Mouse (Mus musculus): Measurements from ENCODE around the gene Optc. TPM values are rescaled to one million over a fixed set of nuclear protein-coding genes. Genes with fewer than 3 reads are reported as not detected.

Gene Optc
- polyA plus RNA-seq, 1 experiment from 2014 or later, result 4.0 TPM

- Histone ChIP-seq H3K36me3 (ENCODE audit: control insufficient read depth, insufficient read depth, low read length) (no peaks in the 10 kb centered on the region), H3K4me3 (ENCODE audit: low read length) (no peak overlapping the region), H3K27ac (ENCODE audit: low read depth, low read length) (no peak overlapping the region), H3K27me3 (replicated peaks; ENCODE audit: control insufficient read depth, insufficient read depth, low read length) (no peaks in the 10 kb centered on the region), H3K4me1 (ENCODE audit: control insufficient read depth, insufficient read depth, low read depth, low read length) (peaks cover 39% of the 10 kb centered on the region), H3K4me2 (ENCODE audit: low read length) (peak overlapping the region; percentile 37), H3K9ac (ENCODE audit: low read depth, low read length) (peak overlapping the region; percentile 24; the same call in 1 of the 2 replicates), H3K9me3 (ENCODE audit: control insufficient read depth, low read length) (no peaks in the 10 kb centered on the region)
- ATAC-seq, result 0 out of 2 replicates have a peak, but pooled peaks have one; percentile 11
- WGBS, result 15% methylated on average over 20 of the region's 20 CpGs
These were observed 17.7 kb downstream of the Optc start for GRCm38 (mm10) chr1:133889949-133890598.

DNA sequence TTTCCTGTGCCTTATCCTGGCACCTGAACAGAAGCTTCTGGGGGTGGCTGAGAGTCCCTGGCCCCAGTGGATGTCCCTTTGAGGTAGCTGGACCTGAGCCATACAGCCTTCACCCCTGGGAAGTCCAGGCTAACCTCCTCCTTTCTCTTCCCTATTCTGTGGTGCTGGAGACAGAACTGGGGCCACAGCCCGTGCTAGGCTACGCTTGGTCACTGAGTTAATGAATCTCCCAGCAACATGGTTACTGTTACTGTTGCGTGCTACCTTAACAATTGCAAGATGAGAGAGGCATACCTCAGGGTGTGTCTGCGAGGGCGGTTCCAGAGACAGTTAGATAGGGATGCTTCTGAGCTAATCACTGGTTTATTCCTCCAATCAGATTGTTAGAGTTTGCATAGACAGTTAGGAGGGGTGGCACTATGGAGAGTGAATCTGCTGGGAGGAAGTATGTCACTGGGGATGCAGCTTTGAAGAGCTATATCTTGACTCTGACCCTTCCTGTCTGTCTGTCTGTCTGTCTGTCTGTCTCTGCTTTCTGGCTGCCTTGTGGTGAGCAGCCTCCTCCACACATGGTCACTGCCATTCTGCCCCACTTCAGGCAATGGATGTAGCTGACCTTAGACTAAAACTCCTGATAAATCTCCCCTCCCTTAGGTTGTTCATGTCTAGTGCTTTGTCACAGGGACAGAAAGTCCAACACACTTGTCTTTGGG lies 20.1 kb downstream of the Optc start:
- H3K27me3 ChIP-seq (replicated peaks; ENCODE audit: control insufficient read depth, insufficient read depth, low read length), result no peaks in the 10 kb centered on the region
- no peak overlapping the region for H3K4me2 ChIP-seq (ENCODE audit: low read length)
- peaks cover 36% of the 10 kb centered on the region for H3K4me1 ChIP-seq (ENCODE audit: control insufficient read depth, insufficient read depth, low read depth, low read length)
- peak overlapping the region; percentile 68 for H3K27ac ChIP-seq (ENCODE audit: low read depth, low read length)
- WGBS, result 79% methylated on average over 5 of the region's 5 CpGs
- H3K9ac ChIP-seq (ENCODE audit: low read depth, low read length), result no peak overlapping the region
- H3K9me3 ChIP-seq (ENCODE audit: control insufficient read depth, low read length), result no peaks in the 10 kb centered on the region
- no peak for ATAC-seq
- no peaks in the 10 kb centered on the region for H3K36me3 ChIP-seq (ENCODE audit: control insufficient read depth, insufficient read depth, low read length)
- H3K4me3 ChIP-seq (ENCODE audit: low read length), result no peak overlapping the region

DNA sequence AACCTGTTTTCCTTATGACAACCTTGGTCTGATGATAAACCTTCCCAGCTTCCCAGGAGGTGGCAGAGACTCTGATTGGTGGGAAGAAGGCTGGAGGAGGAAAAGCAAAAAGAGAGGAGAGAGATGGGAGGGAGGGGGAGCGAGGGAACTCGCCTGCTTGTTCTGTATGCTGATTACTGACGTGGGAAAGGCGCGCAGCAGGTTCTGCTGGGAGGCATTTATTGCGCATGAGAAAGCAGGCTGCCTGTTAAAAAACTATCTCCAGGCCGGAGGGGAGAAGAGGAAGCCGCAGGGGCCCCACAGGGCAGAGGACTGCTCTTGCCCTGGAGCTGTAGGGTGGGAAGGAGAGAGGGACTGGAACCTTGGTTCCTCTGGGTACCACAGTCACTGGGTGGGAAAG lies 20.8 kb downstream of the Optc start:
- H3K4me1 ChIP-seq (ENCODE audit: control insufficient read depth, insufficient read depth, low read depth, low read length), result peaks cover 36% of the 10 kb centered on the region
- H3K36me3 ChIP-seq (ENCODE audit: control insufficient read depth, insufficient read depth, low read length), result no peaks in the 10 kb centered on the region
- no peaks in the 10 kb centered on the region for H3K9me3 ChIP-seq (ENCODE audit: control insufficient read depth, low read length)
- peak; percentile 71 for ATAC-seq
- H3K4me3 ChIP-seq (ENCODE audit: low read length), result no peak overlapping the region
- peak overlapping the region; percentile 46 for H3K4me2 ChIP-seq (ENCODE audit: low read length)
- H3K27ac ChIP-seq (ENCODE audit: low read depth, low read length), result peak overlapping the region; percentile 68
- H3K27me3 ChIP-seq (replicated peaks; ENCODE audit: control insufficient read depth, insufficient read depth, low read length), result no peaks in the 10 kb centered on the region
- under 1% methylated on average over 8 of the region's 8 CpGs for WGBS
- peak overlapping the region; percentile 19; the same call in 1 of the 2 replicates for H3K9ac ChIP-seq (ENCODE audit: low read depth, low read length)

DNA sequence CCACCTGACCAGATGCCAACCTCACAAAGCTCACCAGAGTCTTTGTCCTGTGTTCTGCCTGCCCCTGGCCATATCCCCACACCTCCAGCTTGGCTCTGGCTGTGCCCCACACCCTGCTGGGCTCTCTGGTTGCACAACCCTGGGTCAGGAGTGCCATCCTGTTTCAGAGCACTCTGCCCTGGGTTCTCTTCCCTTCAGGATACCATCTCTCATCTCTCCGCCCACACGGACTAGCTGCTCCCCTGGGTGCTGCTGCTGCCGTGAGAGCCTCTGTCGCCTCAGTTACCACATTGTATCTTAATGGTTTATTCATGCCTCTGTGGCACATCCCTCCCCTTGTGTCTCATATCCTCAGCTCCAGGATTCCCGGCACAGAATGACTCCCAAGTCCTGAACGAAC lies 21.4 kb downstream of the Optc start:
- H3K27me3 ChIP-seq (replicated peaks; ENCODE audit: control insufficient read depth, insufficient read depth, low read length), result no peaks in the 10 kb centered on the region
- H3K9me3 ChIP-seq (ENCODE audit: control insufficient read depth, low read length), result no peaks in the 10 kb centered on the region
- peaks cover 31% of the 10 kb centered on the region for H3K4me1 ChIP-seq (ENCODE audit: control insufficient read depth, insufficient read depth, low read depth, low read length)
- H3K4me2 ChIP-seq (ENCODE audit: low read length), result peak overlapping the region; percentile 46
- H3K36me3 ChIP-seq (ENCODE audit: control insufficient read depth, insufficient read depth, low read length), result no peaks in the 10 kb centered on the region
- peak overlapping the region; percentile 45; the same call in 1 of the 2 replicates for H3K27ac ChIP-seq (ENCODE audit: low read depth, low read length)
- ATAC-seq, result no peak
- WGBS, result 14% methylated on average over 6 of the region's 6 CpGs
- no peak overlapping the region for H3K4me3 ChIP-seq (ENCODE audit: low read length)
- no peak overlapping the region; the same call in 1 of the 2 replicates for H3K9ac ChIP-seq (ENCODE audit: low read depth, low read length)

DNA sequence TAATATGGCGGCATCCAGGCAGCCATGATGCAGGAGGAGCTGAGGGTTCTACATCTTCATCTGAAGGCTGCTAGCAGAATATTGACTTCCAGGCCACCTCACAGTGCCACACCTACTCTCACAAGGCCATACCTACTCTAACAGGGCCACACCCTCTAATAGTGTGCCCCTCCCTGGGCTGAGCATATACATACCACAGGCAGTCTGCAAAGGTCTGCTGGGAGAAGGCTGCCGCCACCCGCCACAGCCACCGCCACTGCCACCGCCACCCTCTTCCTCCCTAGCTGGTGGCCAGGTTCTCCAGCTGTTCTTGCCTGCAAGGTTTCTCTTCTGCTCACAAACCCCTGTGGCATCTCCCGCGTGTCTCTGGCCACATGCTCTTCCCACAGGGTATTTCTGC lies 22.0 kb downstream of the Optc start:
- no peak overlapping the region for H3K4me2 ChIP-seq (ENCODE audit: low read length)
- no peak overlapping the region for H3K4me3 ChIP-seq (ENCODE audit: low read length)
- no peak for ATAC-seq
- H3K27ac ChIP-seq (ENCODE audit: low read depth, low read length), result no peak overlapping the region
- peaks cover 26% of the 10 kb centered on the region for H3K4me1 ChIP-seq (ENCODE audit: control insufficient read depth, insufficient read depth, low read depth, low read length)
- no peak overlapping the region for H3K9ac ChIP-seq (ENCODE audit: low read depth, low read length)
- H3K27me3 ChIP-seq (replicated peaks; ENCODE audit: control insufficient read depth, insufficient read depth, low read length), result no peaks in the 10 kb centered on the region
- H3K36me3 ChIP-seq (ENCODE audit: control insufficient read depth, insufficient read depth, low read length), result no peaks in the 10 kb centered on the region
- no peaks in the 10 kb centered on the region for H3K9me3 ChIP-seq (ENCODE audit: control insufficient read depth, low read length)
- 92% methylated on average over 4 of the region's 7 CpGs for WGBS

DNA sequence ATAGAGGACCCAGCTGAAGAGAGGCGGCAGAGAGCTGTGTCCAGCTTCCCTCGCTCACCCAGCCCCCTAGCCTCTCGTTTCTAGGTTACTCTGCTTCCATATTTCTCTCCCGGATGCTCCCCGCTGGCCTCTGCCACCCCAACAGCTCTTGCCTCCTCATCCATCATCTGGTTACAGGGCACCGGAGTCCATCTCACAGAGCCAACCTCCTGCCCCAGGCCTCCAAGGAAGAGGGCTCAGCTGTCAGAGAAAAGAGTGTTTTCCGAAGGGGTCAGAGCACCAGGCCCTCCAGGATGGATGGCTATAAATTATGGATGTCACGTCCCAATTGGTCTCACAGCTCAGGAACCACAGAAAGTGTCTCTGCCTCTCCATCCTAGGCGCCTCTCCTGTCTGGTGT lies 23.1 kb downstream of the Optc start:
- H3K36me3 ChIP-seq (ENCODE audit: control insufficient read depth, insufficient read depth, low read length), result no peaks in the 10 kb centered on the region
- H3K4me3 ChIP-seq (ENCODE audit: low read length), result no peak overlapping the region
- WGBS, result 48% methylated on average over 9 of the region's 9 CpGs
- no peaks in the 10 kb centered on the region for H3K9me3 ChIP-seq (ENCODE audit: control insufficient read depth, low read length)
- no peak for ATAC-seq
- no peaks in the 10 kb centered on the region for H3K27me3 ChIP-seq (replicated peaks; ENCODE audit: control insufficient read depth, insufficient read depth, low read length)
- H3K4me2 ChIP-seq (ENCODE audit: low read length), result no peak overlapping the region
- H3K27ac ChIP-seq (ENCODE audit: low read depth, low read length), result no peak overlapping the region
- H3K9ac ChIP-seq (ENCODE audit: low read depth, low read length), result no peak overlapping the region
- peaks cover 16% of the 10 kb centered on the region for H3K4me1 ChIP-seq (ENCODE audit: control insufficient read depth, insufficient read depth, low read depth, low read length)

- peaks cover 15% of the 10 kb centered on the region for H3K4me1 ChIP-seq (ENCODE audit: control insufficient read depth, insufficient read depth, low read depth, low read length)
- H3K27ac ChIP-seq (ENCODE audit: low read depth, low read length), result no peak overlapping the region
These were observed 23.7 kb downstream of the Optc start for GRCm38 (mm10) chr1:133884090-133884489.

GRCm38 (mm10) chr1:133882283-133883217 lies 25.2 kb downstream of the Optc start:
- H3K27me3 ChIP-seq (replicated peaks; ENCODE audit: control insufficient read depth, insufficient read depth, low read length), result no peaks in the 10 kb centered on the region
- H3K9me3 ChIP-seq (ENCODE audit: control insufficient read depth, low read length), result no peaks in the 10 kb centered on the region
- H3K4me1 ChIP-seq (ENCODE audit: control insufficient read depth, insufficient read depth, low read depth, low read length), result peaks cover 13% of the 10 kb centered on the region
- H3K4me2 ChIP-seq (ENCODE audit: low read length), result no peak overlapping the region
- ATAC-seq, result no peak
- H3K4me3 ChIP-seq (ENCODE audit: low read length), result no peak overlapping the region
- no peaks in the 10 kb centered on the region for H3K36me3 ChIP-seq (ENCODE audit: control insufficient read depth, insufficient read depth, low read length)
- H3K27ac ChIP-seq (ENCODE audit: low read depth, low read length), result no peak overlapping the region
- H3K9ac ChIP-seq (ENCODE audit: low read depth, low read length), result no peak overlapping the region
- WGBS, result 49% methylated on average over 11 of the region's 11 CpGs

More at GRCm38 (mm10) chr1:133884090-133884489, 23.7 kb downstream of the Optc start:
- Histone ChIP-seq H3K4me3 (ENCODE audit: low read length) (no peak overlapping the region), H3K4me2 (ENCODE audit: low read length) (no peak overlapping the region), H3K9me3 (ENCODE audit: control insufficient read depth, low read length) (no peaks in the 10 kb centered on the region), H3K9ac (ENCODE audit: low read depth, low read length) (no peak overlapping the region), H3K36me3 (ENCODE audit: control insufficient read depth, insufficient read depth, low read length) (no peaks in the 10 kb centered on the region), H3K27me3 (replicated peaks; ENCODE audit: control insufficient read depth, insufficient read depth, low read length) (no peaks in the 10 kb centered on the region)
- ATAC-seq, result no peak
- WGBS, result 61% methylated on average over 6 of the region's 6 CpGs

DNA sequence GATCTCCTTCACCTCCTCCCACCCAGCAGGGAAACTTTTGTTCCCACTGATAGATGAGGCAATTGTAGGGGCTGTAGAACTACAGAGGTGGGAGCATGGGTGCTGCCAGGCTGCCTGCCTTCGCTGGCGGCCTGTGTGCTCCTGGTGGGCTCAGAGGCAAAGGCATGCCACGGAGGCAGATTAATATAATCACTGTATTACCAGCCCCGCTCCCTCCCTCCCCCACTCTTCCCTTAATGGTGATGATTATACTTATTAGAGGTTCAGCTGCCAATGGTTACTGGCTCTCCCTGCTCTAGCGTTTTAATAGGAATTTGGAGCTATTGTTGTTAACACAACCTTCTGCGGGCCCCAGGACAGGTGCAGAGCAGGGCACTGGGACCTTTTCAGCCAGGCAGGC lies 26.0 kb downstream of the Optc start:
- Histone ChIP-seq H3K9me3 (ENCODE audit: control insufficient read depth, low read length) (no peaks in the 10 kb centered on the region), H3K36me3 (ENCODE audit: control insufficient read depth, insufficient read depth, low read length) (no peaks in the 10 kb centered on the region), H3K27me3 (replicated peaks; ENCODE audit: control insufficient read depth, insufficient read depth, low read length) (no peaks in the 10 kb centered on the region), H3K4me2 (ENCODE audit: low read length) (no peak overlapping the region), H3K27ac (ENCODE audit: low read depth, low read length) (no peak overlapping the region), H3K9ac (ENCODE audit: low read depth, low read length) (no peak overlapping the region), H3K4me3 (ENCODE audit: low read length) (no peak overlapping the region), H3K4me1 (ENCODE audit: control insufficient read depth, insufficient read depth, low read depth, low read length) (peaks cover 6% of the 10 kb centered on the region)
- ATAC-seq, result no peak
- 36% methylated on average over 6 of the region's 6 CpGs for WGBS

Measured in hindbrain, embryonic 16.5 days (tissue).